Mouse (Mus musculus) cerebellum, adult 11-12 months (tissue): ENCODE data around the gene Cdk5rap1.
"Not testable (repeated sequence)": the region's sequence is repeated elsewhere in the genome, so short reads cannot be mapped to it uniquely, and the experiment has no call there.

Source experiments
- DNase-seq: peaks from one replicate; pipeline ENCODE4 v3.0.0; 2022

Gene Cdk5rap1

DNA sequence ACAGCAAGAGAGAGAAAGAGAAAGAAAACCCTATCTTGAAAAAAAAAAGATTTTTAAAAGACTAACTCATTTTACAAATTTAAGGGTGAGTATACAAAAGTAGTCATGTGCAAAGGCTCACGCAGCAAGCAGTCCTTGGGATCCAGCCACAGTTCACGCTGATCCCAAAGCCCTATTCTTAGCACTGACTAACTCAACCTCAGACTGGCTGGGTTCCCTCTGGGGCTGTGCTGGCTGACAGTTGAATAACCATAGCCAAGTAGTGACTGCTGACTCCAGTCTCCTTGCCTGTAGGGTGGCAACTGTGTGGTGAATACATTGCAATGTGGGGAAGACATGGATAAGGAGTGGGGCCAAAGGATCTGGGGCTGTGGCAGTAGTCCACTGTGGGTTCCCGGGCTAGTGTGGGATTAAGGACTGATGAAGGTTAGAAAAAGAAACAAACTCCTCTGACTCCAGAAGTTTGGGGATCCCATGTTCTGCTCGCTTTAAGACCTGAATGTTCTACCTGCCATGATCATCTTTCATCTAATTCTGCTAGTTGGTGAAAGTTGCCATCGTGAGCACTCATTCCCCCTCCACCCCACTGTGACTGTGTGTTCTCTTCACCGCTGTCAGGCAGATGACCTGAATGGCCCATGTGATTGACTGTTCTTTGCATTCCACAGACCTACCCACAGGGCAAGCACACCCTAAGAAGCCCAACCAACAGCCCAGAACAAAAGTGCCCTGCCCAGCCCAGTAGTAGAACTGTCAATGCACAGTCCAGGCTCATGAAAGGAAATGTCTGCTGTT, 2.2 kb upstream of the Cdk5rap1 start:
- no peak for DNase-seq

DNA sequence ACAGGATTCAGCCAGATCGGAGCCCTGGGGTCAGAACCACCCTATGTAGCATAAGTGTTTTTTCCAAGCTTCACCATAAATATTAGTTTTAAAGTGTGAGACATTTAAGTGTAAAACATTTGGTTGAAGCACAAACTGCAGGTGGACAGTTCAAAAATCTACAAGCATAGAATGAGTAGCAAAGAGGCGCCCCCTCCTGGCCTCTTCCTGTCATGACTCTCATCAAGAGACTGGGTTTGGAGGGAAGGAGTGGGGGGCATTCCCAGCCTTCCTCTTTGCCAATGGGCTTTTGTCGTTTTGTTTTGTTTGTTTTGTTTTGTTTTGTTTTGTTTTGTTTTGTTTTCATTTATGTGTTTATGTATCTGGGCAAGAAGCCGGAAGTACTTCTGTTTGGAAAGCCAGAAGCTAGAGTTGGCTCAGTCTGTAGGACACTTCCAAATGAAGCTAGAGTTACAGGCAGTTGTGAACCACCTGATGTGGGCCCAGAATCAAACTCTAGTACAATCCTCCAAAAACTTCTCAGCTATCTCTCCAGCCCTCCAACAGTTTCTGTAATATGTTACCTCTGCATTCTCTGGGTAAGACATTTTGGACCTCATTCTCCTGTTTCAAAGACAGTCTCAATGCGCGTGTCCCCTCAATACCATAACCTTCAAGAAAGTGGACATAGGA, 1.3 kb upstream of the Cdk5rap1 start:
- no peak for DNase-seq

DNA sequence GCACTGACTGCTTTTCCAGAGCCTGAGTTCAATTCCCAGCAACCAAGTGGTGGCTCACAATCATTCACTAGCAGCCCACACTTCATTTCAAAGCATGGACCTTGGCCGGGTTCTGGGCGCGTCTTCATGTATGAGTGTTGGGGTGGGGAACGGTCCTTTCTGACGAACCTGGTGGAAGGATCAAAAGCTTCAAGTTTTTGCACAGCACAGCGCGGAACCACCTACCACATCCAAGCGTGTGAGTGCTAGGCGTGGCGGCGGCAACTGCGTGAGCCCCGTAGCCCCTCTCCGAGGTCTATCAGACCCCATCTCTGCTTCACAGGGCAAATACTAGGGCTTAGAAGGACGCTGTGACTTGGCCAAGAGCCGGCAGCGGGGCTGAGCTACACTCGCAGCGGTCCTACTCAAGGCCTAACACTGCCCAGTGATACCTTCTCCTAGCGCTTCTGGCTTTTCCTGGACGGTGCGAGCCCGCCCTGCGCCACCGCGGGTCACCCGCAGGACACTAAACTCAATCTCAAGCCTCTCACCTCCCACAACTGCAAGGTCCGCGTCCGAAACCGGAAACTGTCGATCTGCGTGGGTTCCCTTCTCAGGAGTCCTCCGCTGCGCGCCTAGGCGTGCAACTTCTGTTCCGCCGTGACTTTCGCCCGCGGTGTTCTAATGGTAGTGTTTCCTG, 520 bp downstream of the Cdk5rap1 start:
- DNase-seq, result peak; percentile 81

DNA sequence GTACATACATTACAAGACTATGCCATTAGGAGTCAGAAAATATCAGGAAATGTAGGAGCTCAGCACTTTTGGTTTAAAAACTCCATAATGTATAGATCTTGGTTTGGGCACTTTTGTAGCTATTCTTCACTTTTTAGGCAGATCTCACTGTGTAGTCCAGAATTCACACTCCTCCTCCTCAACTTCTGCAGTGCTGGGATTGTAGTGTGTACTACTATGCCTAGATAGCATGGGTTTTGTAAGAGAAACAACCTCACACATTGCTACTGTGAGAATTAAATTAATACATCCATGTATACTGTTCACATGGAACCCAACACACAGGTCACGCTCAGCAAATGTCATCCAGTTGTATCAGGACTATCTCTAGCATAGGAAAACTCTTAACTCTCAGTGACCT, 5.3 kb downstream of the Cdk5rap1 start:
- DNase-seq, result no peak

DNA sequence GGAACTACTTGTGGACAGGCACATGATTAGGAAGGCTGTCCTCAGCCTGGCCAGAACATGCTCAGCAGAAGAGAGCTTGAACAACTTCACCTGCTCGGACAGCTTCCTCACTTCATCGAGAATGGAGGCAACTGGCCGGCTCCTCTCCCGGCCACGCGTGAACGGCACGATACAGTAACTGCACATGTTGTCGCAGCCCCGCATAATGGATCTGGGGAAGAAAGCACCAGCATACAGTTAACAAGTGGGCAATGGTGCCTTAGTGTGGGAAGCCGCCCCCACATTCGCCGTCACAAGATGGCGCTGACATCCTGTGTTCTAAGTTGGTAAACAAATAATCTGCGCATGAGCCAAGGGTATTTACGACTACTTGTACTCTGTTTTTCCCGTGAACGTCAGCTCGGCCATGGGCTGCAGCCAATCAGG, 18.8 kb downstream of the Cdk5rap1 start:
- not testable (repeated sequence) for DNase-seq

DNA sequence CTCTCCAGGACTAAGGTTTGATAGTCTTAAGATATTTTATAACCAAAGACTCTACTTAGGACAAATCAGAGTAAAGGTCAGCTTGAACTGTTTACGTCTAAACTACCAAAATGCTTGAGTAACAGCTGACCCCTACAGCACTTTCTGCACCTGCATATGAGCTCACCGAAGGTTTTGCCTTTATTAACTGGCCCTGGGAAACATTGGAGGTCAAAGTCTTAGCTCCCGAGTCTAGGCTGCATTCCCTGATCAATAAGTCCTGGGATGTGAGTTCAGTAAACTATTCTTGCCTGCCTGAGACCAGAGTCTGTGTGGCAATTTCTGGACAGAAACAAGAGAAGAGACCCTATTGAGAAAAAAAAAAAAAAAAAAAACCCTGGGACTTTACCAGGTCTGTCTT, 24.7 kb downstream of the Cdk5rap1 start:
- no peak for DNase-seq

DNA sequence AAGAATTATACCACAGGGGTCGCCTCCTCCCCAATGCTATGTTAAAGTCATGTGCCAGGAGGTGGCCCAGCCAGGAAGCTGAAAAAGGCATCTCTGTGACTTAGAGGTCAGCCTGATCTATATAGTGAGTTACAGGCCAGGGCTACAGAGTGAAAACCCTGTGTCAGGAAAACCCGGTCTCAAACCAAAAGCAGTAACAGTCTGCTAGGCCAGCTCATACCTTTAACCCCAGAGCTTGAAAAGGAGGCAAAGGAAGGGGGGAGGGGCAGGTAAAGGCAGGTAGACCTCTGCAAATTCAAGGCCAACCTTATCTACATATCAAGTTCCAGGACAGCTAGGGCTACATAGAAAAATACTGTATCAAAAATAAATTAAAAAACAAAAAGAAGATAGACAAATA, 33.5 kb downstream of the Cdk5rap1 start:
- DNase-seq, result no peak

DNA sequence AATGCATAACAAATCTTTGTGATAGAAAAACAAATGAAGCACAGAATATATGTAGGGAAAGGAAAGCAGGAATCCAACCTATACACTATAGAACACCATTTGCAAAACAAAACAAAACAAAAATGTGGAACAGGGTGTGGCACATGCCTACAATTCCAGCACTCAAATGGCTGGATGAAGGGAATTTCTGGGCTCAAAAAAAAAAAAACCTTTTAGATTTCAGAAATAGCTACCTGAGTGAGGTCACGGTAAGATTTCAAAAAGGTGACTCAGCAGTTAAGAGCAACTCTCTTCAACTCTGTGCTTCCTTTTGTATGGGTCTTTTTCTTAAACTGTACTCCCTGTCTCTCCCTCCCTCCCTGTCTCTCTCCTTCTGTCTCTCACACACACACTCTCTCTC, 34.6 kb downstream of the Cdk5rap1 start:
- DNase-seq, result no peak

DNA sequence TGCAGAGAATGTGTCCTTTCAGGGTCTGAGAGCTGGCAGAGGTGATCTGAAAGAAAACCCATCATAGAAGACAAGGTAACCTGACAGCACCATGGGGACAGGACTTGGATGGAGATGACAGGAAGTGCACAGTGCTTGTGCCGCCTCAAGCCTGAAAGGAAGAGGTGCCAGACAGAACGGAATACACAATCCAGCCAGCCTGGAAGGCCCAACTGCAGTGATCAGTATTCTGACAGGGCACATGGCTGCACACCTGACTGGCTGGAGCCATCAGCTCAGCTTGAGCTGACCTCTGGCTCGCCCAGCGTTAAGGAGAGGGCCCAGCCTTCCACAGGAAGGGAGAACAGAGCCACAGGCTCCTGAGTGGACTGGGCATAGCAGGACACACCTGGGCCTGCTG, 37.2 kb downstream of the Cdk5rap1 start:
- DNase-seq, result no peak

DNA sequence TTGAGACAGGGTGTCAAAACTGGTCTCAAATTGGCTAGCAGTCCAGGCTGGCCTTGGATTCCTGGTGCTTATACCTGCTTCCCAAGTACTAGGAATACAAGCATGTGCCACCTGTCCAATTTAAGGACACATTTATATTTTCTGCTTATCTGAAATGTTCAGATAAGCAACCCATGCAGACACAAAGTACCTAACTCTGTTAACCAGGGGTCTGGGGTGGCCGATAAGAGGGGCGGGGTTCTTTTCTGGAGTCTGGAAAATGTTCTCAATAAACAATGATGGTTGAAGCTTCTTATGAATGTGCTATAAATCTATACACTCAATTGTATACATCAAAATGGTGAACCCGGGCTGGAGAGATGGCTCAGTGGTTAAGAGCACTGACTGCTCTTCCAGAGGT, 46.0 kb downstream of the Cdk5rap1 start:
- DNase-seq, result no peak

DNA sequence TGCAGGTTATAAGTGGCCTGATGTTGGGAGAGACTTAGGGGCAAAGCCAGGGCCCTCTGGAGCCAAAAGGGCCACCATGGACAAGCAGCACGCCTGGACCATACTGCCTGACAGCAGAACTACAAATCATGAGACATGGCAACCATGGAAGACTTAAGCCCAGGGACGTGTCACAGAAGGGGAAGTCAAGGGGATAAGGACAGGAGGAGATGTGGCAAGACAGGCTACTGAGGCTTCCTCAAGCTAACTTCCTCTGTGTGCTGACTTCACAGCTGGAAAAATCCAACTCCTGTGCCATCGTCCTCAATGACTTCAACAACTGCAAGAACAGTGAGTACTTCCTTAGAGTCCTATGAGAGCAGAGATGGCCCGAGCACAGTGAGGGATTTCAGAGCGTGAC, 59.0 kb downstream of the Cdk5rap1 start:
- not testable (repeated sequence) for DNase-seq

DNA sequence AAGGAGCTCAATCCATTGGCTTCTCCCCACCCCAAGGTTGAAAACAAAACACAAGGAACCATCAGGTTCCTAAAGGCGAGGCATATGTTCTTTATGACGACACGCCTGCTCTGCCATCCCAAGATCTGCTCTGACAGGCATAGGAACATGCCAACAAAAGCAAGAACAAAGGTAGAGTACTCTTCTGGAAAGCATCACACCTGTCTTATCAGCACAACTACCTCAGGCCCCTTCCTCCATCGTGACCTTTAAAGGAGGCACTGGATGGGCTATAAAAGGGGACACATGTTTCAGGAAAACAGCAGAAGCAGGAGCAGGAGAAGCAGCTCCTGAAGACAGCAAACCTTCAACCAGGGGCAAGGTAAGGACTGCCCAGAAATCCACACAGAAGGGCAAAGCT, 65.9 kb downstream of the Cdk5rap1 start, which contains the start of gene Bpifb9b:
TSS of gene Bpifb9b (plus strand) at position 301 of the 400 bp plus-strand sequence.
- not testable (repeated sequence) for DNase-seq

DNA sequence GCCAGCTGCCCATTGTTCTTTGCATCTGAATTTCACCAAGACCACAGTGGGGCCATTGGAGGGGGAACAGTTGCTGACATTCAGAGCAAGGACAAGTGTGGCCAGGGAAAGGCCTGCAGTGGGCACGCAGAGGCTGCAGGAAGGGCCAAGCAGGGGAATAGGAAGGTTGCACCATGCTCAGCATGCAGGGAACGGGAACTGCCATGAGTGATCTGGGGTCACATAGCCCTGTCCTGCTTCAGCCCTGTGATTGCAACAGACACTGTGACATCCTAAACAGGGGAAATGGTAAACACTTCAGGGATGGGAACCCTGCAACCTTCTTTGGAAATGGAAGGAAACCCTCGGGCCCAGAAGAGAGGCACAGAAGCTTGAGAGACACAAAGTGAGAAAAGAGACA, 68.2 kb downstream of the Cdk5rap1 start:
- not testable (repeated sequence) for DNase-seq

DNA sequence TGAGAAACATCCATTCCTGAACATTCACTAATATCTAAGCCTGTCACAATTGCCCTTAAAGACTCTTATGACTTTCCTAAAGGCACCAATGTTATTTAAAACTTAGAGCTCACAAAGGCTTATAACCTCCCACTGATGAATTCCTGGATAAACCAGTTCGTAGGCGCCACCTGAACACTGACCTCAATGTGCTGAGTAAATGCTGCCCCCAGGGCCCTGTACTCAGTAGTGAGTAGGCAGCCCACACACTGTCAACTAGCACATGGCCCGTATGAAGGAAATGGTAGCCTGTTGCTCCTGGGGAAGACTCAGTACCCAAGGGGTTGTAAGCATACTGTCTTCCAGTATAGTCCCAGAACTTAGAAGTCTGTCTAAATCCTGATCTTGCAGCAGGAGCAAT, 71.0 kb downstream of the Cdk5rap1 start:
- DNase-seq, result no peak

DNA sequence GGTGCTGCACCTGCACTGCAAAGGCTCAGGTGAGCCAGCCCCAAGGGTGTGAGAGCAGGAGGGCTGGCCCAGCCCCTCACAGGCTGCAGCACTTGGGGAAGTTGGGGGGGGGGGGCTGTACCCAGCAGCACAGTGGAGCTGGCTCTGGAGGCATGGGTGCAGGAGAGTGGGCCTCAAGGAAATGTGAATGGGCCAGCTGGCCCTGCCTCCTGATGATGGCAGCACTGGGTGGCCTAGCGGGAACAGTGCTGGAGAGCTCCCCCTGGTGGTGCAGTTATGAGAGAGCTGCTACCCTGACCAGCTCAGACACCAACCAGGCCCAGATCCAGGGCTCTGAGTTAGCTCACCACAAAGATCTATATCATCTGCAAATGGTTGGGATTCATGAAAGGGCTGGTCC, 72.3 kb downstream of the Cdk5rap1 start:
- peak; percentile 10 for DNase-seq

DNA sequence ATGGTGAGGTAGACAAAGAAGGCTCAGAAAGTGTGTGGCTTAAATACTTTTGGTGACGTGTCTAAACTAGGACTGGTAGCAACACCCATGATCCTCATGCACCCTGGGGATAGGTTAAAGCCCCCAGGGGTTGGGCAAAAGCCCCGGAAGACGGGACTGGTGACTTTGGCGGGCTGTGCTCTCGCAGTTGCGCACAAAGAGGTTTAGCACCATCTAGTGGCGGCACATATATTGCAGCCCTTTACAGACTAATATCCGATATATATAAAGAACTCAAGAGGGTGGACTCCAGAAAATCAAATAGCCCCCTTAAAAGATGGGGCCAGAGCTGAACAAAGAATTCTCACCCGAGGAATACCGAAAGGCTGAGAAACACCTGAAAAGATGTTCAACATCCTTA, 78.1 kb downstream of the Cdk5rap1 start:
- peak; percentile 5 for DNase-seq

DNA sequence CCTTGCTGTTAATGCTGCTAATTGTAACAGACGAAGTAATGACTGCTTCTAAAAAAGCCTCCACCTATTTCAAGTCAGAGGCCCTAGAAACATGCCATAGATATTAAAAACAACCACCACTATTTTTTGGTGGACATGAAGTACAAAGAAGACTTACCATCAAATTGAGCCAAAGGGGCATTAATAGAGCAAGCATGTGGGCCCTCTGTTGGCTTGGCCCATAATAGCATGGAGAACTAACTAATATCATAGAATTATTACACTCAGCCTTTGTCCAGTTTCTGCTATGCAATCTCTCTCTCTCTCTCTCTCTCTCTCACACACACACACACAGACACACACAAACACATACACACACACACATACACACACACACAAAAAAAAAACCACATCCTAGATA, 80.0 kb downstream of the Cdk5rap1 start:
- DNase-seq, result no peak

DNA sequence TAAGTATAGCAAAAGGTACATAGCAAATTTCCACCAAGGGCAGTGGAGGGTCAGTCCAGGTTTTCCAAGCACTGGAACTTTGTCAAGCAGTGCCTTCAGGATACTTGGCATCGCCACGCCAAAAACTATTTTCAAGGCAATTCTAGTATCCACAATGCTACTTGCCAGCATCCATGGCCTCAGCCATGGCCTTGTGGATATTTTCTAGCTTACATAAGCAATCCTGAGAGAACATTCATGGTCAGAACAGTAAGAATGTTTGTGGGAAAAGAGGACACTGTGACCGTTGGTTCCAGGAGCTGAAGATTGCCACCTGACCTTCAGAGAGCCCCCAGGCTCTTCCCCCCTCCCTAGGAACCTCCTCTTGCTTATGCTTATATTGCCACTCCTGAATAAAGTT, 80.9 kb downstream of the Cdk5rap1 start:
- DNase-seq, result not testable (repeated sequence)
